Mouse (Mus musculus): Measurements from ENCODE around the gene Gzf1.

DNA sequence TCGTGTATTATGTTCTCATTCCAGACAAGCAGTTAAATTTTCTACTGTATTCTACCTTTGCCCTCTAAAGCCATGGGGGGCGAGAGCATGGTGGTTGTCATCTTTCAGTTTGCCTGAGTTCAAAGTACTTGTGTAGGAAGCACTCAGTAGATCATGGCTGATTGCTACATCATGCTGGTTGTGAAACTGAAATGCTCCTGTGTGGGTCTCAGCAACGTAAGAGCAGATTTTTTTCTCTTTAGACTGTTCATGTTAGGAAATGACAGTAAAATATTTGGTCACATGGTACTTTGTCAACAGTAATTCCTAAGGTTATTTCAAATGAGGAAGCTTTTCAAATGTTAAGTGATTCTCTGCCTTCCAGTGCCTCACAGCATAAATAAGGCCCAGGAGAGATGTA, 4.9 kb downstream of the Gzf1 start:
- TF ChIP-seq POLR2A (IDR thresholded peaks at IDR 0.05; ENCODE audit: low read depth, low read length) = no peak
- no peak for TF ChIP-seq CTCF (IDR thresholded peaks at IDR 0.05; ENCODE audit: extremely low read depth, insufficient read depth, insufficient read length, insufficient replicate concordance)

Data from spleen, adult 2 months (tissue).